Mouse (Mus musculus): ENCODE data around the gene Shc2. TPM values are rescaled to one million over a fixed set of nuclear protein-coding genes. Genes with fewer than 3 reads are reported as not detected.

The Shc2 gene
- polyA plus RNA-seq, 1 experiment from 2014 or later: 1.2 TPM

DNA sequence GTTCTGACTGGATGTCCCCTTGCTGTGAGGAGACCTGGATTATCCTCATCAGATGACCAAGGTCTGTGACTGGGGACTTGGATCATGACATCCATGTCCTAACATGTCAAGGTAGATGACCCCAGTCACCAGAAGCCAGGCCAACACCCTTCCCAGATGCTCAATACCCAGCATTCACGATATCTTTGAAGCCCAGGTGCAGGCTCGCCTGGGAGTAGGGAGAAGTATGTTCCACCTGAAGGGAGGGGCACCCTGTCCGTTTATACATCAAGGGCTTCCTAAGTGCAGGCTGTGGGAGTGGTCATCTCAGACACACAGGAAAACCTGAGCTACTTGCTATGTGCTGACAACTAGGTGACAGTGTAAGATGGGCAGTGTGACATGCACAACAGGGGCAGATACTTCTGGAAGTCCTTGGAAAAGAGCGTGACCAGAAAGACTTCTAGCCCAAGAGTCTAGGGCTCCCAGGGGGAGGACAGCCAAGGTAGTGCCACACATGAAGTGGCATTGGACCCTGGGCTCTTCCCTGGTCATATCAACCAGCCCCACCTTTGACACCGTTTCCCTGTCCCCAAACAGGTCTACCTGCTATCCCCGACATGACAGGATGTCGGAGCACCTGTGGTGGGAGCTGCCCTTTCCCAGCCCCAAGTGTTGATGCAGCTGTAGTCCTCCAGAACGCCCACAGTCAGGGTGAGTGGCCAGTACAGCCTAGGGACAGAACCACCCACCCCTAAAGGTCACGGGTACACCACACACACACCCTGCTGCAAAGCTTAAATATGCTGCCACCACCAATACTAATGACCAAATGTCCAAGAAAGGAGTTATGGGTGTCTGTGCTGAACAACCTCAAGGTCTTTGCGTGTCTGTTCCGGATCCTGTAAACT is 43.1 kb upstream of the Shc2 start:
- WGBS (ENCODE audit: insufficient replicate concordance): 26% methylated on average over 11 of the region's 11 CpGs
- Histone ChIP-seq H3K27ac (peak overlapping the region; percentile 96), H3K4me2 (peak overlapping the region; percentile 87), H3K36me3 (peaks cover 28% of the 10 kb centered on the region), H3K9ac (peak overlapping the region; percentile 70), H3K4me3 (peak overlapping the region; percentile 94), H3K27me3 (replicated peaks) (peaks cover 14% of the 10 kb centered on the region), H3K9me3 (replicated peaks) (no peaks in the 10 kb centered on the region), H3K4me1 (peaks cover 41% of the 10 kb centered on the region)
- peak; percentile 18 for ATAC-seq

GRCm38 (mm10) chr10:79675346-79676035 is 37.8 kb upstream of the Shc2 start:
- peaks cover 21% of the 10 kb centered on the region for H3K27me3 ChIP-seq (replicated peaks)
- H3K4me2 ChIP-seq: no peak overlapping the region
- H3K4me3 ChIP-seq: no peak overlapping the region
- no peaks in the 10 kb centered on the region for H3K9me3 ChIP-seq (replicated peaks)
- ATAC-seq: no peak
- H3K4me1 ChIP-seq: peaks cover 19% of the 10 kb centered on the region
- WGBS (ENCODE audit: insufficient replicate concordance): 53% methylated on average over 44 of the region's 44 CpGs
- no peak overlapping the region for H3K9ac ChIP-seq
- no peak overlapping the region for H3K27ac ChIP-seq
- peaks cover 17% of the 10 kb centered on the region for H3K36me3 ChIP-seq

DNA sequence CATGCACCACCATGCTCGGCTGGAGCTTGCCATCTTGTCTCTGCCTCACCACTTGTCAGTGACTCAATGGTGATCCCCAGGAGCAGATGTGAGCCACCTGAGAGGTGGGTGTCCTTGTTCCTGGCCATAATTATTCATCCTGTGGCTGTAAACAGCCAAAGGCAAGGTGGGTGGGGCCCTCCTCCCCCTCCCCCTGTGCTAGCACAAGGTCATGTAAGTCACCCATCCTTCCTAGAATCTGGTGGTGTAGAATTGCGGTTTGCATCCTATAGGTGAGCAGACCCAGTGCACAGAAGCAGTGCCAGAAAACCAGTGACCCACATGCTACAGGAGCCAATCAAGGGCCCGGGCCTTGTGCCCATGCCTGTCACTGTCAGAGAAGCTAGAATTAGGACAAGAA is 35.3 kb upstream of the Shc2 start:
- Histone ChIP-seq H3K36me3 (peaks cover 17% of the 10 kb centered on the region), H3K4me1 (peaks cover 28% of the 10 kb centered on the region), H3K4me3 (no peak overlapping the region), H3K27me3 (replicated peaks) (peaks cover 11% of the 10 kb centered on the region), H3K27ac (no peak overlapping the region), H3K4me2 (no peak overlapping the region), H3K9ac (no peak overlapping the region), H3K9me3 (replicated peaks) (no peaks in the 10 kb centered on the region)
- no peak for ATAC-seq
- 75% methylated on average over 3 of the region's 3 CpGs for whole genome bisulfite sequencing (ENCODE audit: insufficient replicate concordance)

GRCm38 (mm10) chr10:79672088-79672455 is 34.4 kb upstream of the Shc2 start:
- Histone ChIP-seq H3K9ac (no peak overlapping the region), H3K36me3 (peaks cover 17% of the 10 kb centered on the region), H3K4me3 (no peak overlapping the region), H3K9me3 (replicated peaks) (no peaks in the 10 kb centered on the region), H3K27me3 (replicated peaks) (peaks cover 11% of the 10 kb centered on the region), H3K4me1 (peaks cover 28% of the 10 kb centered on the region), H3K27ac (no peak overlapping the region), H3K4me2 (no peak overlapping the region)
- WGBS (ENCODE audit: insufficient replicate concordance): 75% methylated on average over 3 of the region's 3 CpGs
- ATAC-seq: no peak

DNA sequence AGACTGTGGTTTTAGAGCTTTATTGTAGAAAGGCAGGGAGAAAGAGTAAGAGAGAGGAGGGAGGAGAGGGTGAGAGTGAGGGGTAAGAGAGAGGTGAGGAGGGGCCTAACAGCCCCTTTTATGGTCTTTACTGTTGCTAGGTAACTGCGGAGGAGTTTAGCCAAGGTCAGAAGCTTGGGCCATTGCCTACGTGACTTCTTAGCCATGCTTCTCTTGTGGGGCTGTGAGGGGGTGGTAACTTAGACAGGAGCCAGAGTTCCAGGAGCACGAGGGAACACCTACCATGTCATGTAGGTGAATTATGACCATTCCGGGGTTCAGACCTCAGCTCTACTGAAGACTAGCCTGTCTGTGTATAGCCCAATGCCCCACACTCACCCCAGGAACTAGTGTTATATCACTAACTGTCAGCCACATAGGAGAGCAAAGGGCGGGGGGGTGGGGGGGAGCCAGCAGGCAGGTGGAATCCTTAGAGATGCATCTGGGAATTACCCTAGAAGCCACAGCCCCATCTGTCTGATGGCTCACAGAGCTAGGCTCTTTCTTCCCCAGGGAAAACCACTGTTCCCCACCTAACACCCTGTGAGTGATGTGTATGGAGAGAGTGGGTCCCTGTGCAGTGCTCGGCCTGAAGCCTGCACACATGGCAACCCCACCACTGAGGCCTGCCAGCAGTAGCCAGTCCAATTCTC is 33.8 kb upstream of the Shc2 start:
- peaks cover 28% of the 10 kb centered on the region for H3K4me1 ChIP-seq
- peaks cover 17% of the 10 kb centered on the region for H3K36me3 ChIP-seq
- 0 out of 2 replicates have a peak overlapping the region, but pooled peaks have one; percentile 5 for H3K27ac ChIP-seq
- 73% methylated on average over 6 of the region's 6 CpGs for WGBS (ENCODE audit: insufficient replicate concordance)
- ATAC-seq: no peak
- no peaks in the 10 kb centered on the region for H3K9me3 ChIP-seq (replicated peaks)
- no peak overlapping the region for H3K4me3 ChIP-seq
- H3K9ac ChIP-seq: peak overlapping the region; percentile 10; the same call in 1 of the 2 replicates
- peak overlapping the region; percentile 21; the same call in 1 of the 2 replicates for H3K4me2 ChIP-seq
- H3K27me3 ChIP-seq (replicated peaks): peaks cover 13% of the 10 kb centered on the region

DNA sequence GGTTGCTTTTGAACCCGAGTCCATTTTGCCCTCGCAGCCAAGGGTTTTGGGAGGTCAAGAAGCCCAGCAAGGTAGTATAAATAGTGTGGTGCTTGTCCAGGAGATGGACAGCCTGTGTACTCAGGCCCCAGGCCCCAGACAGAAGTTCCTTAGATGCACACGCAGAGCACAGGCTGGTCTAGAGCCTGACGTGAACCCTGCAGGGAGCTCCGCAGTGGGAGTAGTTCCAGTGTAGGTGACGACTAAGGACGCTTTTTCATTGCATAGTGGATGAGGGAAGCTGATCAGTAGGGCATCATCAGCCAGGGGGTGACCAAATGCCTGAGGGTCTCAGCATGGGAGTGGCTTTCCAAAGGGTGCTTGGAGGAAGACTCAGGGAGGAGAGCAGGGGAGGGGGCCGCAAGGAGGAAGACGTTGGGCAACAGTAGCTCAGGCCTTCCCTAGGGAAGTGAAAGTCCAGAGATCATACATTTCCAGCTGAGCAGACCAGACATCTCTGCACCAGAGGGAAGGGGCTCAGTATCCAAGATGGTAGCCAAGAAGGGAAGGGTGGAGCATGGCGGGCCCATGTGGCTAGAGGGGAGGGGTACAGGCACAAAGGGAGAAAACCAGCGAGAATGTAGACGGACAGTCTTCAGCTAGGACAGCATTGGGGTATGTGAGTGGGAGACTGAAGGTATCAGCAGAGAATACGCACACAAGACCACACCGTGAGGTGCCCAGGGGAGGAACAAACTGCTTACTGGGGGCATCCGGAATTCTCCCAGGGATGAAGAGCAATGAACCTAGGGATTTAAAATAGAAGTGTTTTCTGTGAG is 32.6 kb upstream of the Shc2 start:
- peak; percentile 30 for ATAC-seq
- peaks cover 28% of the 10 kb centered on the region for H3K4me1 ChIP-seq
- H3K9ac ChIP-seq: peak overlapping the region; percentile 80
- peak overlapping the region; percentile 81 for H3K27ac ChIP-seq
- H3K4me3 ChIP-seq: peak overlapping the region; percentile 85
- peaks cover 7% of the 10 kb centered on the region for H3K36me3 ChIP-seq
- H3K9me3 ChIP-seq (replicated peaks): no peaks in the 10 kb centered on the region
- H3K4me2 ChIP-seq: peak overlapping the region; percentile 85
- WGBS (ENCODE audit: insufficient replicate concordance): 30% methylated on average over 15 of the region's 15 CpGs
- 0 out of 2 replicates have a peak, but pooled peaks cover 7% of the 10 kb centered on the region for H3K27me3 ChIP-seq (replicated peaks)

DNA sequence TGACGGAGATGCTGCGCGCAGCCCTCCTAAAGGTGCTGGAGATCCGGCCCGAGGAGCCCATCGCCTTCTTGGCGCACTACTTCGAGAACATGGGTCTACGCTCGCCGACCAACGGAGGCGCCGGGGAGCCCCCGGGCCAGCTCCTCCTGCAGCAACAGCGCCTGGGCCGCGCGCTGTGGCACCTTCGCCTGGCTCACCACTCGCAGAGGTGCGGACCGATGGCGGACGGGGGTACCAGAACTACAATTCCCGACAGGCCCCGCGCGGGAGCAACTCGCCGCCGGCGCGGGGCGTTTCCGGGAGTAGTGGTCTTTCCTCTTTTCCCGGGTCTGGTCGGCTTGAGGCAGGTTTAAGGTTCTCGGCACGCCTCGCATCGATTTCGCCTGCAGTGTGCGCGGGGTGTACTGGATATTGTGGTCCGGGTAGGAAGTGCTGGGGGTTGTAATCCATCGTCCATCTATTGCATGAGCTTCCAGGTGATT is 31.9 kb upstream of the Shc2 start:
- H3K27ac ChIP-seq: peak overlapping the region; percentile 81
- WGBS (ENCODE audit: insufficient replicate concordance): 4% methylated on average over 45 of the region's 47 CpGs
- ATAC-seq: peak; percentile 57
- peak overlapping the region; percentile 85 for H3K4me2 ChIP-seq
- peaks cover 28% of the 10 kb centered on the region for H3K4me1 ChIP-seq
- peaks cover 6% of the 10 kb centered on the region for H3K36me3 ChIP-seq
- peak overlapping the region; percentile 85 for H3K4me3 ChIP-seq
- H3K27me3 ChIP-seq (replicated peaks): 0 out of 2 replicates have a peak, but pooled peaks cover 8% of the 10 kb centered on the region
- peak overlapping the region; percentile 80 for H3K9ac ChIP-seq
- no peaks in the 10 kb centered on the region for H3K9me3 ChIP-seq (replicated peaks)

DNA sequence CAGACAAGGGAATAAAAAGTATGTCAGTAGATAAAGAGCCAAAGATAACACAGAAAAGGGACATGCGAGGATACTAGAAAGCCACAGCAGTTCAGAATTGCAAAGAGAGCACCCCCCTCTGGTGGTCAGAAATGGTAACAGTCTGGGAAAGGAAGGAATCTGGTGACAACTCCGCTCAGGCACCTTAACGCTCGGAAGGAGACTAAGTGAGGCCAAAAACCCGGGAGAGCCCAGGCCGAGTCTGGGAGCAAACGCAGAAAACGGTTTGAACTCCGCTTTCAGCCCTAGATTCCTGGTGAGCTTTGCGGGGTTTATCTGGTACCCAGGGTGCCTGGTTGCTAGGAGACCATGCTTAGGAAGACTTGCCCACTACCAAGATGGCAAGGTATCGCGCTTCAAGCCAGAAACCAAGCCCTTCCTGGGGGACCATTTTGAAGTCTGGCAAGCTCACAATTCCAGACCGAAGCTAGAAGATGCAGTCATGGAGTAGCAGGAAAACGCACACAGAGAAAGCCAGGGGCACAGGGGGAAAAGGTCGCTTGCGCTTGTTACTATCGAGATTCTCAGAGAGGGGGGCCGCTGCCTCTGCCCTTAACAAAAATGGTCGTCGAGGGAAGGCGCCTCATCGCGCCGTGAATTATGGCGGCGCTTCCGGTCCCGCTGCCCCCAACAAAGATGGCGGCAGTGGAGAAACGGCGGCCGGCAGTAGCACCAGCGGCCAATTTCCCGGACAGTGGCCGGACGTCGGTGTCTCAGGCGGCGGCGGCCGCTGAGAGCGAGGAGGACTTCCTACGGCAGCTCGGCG is 31.3 kb upstream of the Shc2 start, which contains the start of gene Tpgs1:
Gene Tpgs1 (plus strand): TSS at position 599 of the 805 bp plus-strand sequence.
- peak; percentile 72 for ATAC-seq
- peak within 1 kb of the TSS; percentile 85 for H3K4me2 ChIP-seq
- peak within 1 kb of the TSS; percentile 80 for H3K9ac ChIP-seq
- 0 out of 2 replicates have a peak, but pooled peaks cover 8% of the 10 kb centered on the region for H3K27me3 ChIP-seq (replicated peaks)
- H3K9me3 ChIP-seq (replicated peaks): no peaks in the 10 kb centered on the region
- H3K27ac ChIP-seq: peak within 1 kb of the TSS; percentile 81
- peaks cover 6% of the 10 kb centered on the region for H3K36me3 ChIP-seq
- peak within 1 kb of the TSS; percentile 85 for H3K4me3 ChIP-seq
- under 1% methylated on average over 45 of the region's 45 CpGs for WGBS (ENCODE audit: insufficient replicate concordance)
- H3K4me1 ChIP-seq: peaks cover 28% of the 10 kb centered on the region

- Histone ChIP-seq H3K27me3 (replicated peaks) (0 out of 2 replicates have a peak, but pooled peaks cover 8% of the 10 kb centered on the region), H3K4me3 (no peak overlapping the region), H3K36me3 (peaks cover 6% of the 10 kb centered on the region), H3K9me3 (replicated peaks) (no peaks in the 10 kb centered on the region), H3K4me2 (no peak overlapping the region), H3K27ac (no peak overlapping the region), H3K4me1 (peaks cover 28% of the 10 kb centered on the region), H3K9ac (no peak overlapping the region)
- no peak for ATAC-seq
- WGBS (ENCODE audit: insufficient replicate concordance): 65% methylated on average over 5 of the region's 5 CpGs
Measured at GRCm38 (mm10) chr10:79668076-79668475, 30.4 kb upstream of the Shc2 start.

DNA sequence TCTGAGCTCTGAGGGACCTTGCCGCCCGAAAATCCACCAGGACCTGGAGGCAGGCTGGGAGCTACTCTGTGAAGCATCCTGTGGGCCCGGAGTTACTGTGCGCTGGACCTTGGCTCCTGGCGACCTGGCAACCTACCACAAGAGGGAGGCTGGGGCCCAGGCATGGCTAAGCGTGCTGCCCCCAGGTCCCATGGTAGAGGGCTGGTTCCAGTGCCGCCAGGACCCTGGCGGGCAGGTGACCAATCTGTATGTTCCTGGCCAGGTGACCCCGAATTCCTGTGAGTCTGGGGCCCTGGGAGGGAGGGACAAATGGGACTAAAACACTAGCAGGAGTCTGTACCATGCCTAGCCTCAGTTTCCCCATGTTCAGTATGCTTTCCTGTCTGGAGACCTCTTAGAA is 28.8 kb upstream of the Shc2 start:
- Histone ChIP-seq H3K36me3 (no peaks in the 10 kb centered on the region), H3K4me2 (no peak overlapping the region), H3K4me1 (peaks cover 33% of the 10 kb centered on the region), H3K27ac (no peak overlapping the region), H3K4me3 (no peak overlapping the region), H3K27me3 (replicated peaks) (0 out of 2 replicates have a peak, but pooled peaks cover 8% of the 10 kb centered on the region), H3K9ac (no peak overlapping the region), H3K9me3 (replicated peaks) (no peaks in the 10 kb centered on the region)
- no peak for ATAC-seq
- 51% methylated on average over 9 of the region's 9 CpGs for WGBS (ENCODE audit: insufficient replicate concordance)

Measured in liver, embryonic 12.5 days (tissue).